Mouse (Mus musculus): ENCODE results near the gene Dock8. TPM values are rescaled to one million over a fixed set of nuclear protein-coding genes. Genes with fewer than 3 reads are reported as not detected.

The Dock8 gene
- total and polyA plus RNA-seq, 2 experiments from 2014 or later, result 1.1 to 2.9 TPM

GRCm38 (mm10) chr19:25082839-25083238, 83.5 kb downstream of the Dock8 start:
- WGBS, result 89% methylated on average over 2 of the region's 2 CpGs
- Histone ChIP-seq H3K9ac (replicated peaks; ENCODE audit: low read length) (no peak overlapping the region), H3K36me3 (ENCODE audit: insufficient read depth, low read length) (no peaks in the 10 kb centered on the region), H3K27ac (no peak overlapping the region), H3K27me3 (ENCODE audit: insufficient read depth, low read length) (no peaks in the 10 kb centered on the region), H3K4me2 (ENCODE audit: low read depth, low read length) (no peak overlapping the region), H3K4me3 (ENCODE audit: low read length) (no peak overlapping the region), H3K9me3 (ENCODE audit: low read length) (no peaks in the 10 kb centered on the region), H3K4me1 (ENCODE audit: insufficient read depth, low read length) (no peaks in the 10 kb centered on the region)
- no peak for TF ChIP-seq CTCF (IDR thresholded peaks at IDR 0.05; ENCODE audit: low read depth)
- ATAC-seq, result no peak
- no peak for DNase-seq (ENCODE audit: low spot score)

DNA sequence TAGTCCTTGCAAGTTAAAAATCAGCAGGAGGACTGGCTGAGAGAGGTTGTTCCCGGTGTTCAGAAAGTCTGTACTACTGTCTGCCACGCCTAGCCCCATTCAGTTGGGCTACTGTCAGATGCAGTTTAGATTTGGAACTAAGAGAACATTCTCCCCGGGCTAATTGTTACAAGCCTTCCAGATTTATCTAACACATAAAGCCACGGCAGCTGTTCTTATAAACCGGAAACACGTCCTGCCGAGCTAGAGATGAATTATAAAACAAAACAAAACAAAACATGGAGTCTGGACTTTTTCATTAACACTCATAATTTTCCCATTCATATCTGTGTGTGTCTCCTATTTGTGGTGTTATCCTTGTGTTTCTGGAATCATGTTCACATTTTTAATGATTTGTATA, 87.8 kb downstream of the Dock8 start:
- DNase-seq (ENCODE audit: low spot score) (no peak), ATAC-seq (no peak)
- WGBS, result 58% methylated on average over 7 of the region's 7 CpGs
- TF ChIP-seq CTCF (IDR thresholded peaks at IDR 0.05; ENCODE audit: low read depth), result no peak
- Histone ChIP-seq H3K4me1 (ENCODE audit: insufficient read depth, low read length) (no peaks in the 10 kb centered on the region), H3K9me3 (ENCODE audit: low read length) (no peaks in the 10 kb centered on the region), H3K36me3 (ENCODE audit: insufficient read depth, low read length) (no peaks in the 10 kb centered on the region), H3K27me3 (ENCODE audit: insufficient read depth, low read length) (no peaks in the 10 kb centered on the region), H3K9ac (replicated peaks; ENCODE audit: low read length) (no peak overlapping the region), H3K27ac (no peak overlapping the region), H3K4me3 (ENCODE audit: low read length) (no peak overlapping the region), H3K4me2 (ENCODE audit: low read depth, low read length) (no peak overlapping the region)

DNA sequence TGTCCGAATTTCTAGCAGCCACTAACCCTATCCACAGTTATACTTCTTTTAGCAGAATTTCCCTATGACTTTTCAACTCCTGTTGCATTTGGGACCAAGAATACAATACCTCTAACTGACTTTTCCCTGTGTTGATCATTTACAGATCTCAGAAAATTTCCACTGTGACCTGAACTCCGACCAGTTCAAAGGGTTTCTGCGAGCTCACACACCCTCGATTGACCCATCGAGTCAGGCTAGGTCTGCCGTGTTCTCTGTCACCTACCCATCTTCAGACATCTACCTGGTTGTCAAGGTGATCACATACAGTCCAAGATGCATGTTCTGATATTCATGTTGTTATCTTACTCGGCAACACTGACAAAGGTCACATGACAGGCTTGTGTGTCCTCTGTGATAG, 90.4 kb downstream of the Dock8 start:
- H3K27ac ChIP-seq, result no peak overlapping the region
- ATAC-seq, result no peak
- H3K9ac ChIP-seq (replicated peaks; ENCODE audit: low read length), result no peak overlapping the region

DNA sequence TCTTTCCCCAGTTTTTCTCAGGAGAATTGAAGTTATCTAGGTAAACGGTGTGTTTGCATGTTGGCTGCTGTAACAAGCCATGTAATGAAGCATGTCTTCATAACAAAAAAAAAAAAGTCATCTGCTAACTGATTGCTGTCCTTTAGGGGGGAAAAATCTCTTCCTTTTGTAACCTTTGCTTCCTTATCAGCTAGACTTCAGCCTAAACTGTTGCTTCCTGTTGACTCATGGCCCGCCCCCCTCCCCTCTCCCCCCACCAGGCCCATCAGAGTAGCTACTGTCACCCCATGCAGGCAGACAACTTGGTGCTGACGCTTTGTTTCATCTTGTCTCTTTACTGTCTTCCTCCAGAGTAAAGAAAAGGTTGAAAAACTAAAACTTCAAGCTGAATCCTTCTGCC, 95.8 kb downstream of the Dock8 start:
- TF ChIP-seq CTCF (IDR thresholded peaks at IDR 0.05; ENCODE audit: low read depth), result no peak
- WGBS, result 66% methylated on average over 3 of the region's 3 CpGs
- no peak overlapping the region for H3K4me2 ChIP-seq (ENCODE audit: low read depth, low read length)
- no peaks in the 10 kb centered on the region for H3K9me3 ChIP-seq (ENCODE audit: low read length)
- DNase-seq (ENCODE audit: low spot score) (no peak), ATAC-seq (no peak)
- H3K4me1 ChIP-seq (ENCODE audit: insufficient read depth, low read length), result no peaks in the 10 kb centered on the region
- no peaks in the 10 kb centered on the region for H3K27me3 ChIP-seq (ENCODE audit: insufficient read depth, low read length)
- no peaks in the 10 kb centered on the region for H3K36me3 ChIP-seq (ENCODE audit: insufficient read depth, low read length)
- H3K27ac ChIP-seq, result no peak overlapping the region
- H3K4me3 ChIP-seq (ENCODE audit: low read length), result no peak overlapping the region
- H3K9ac ChIP-seq (replicated peaks; ENCODE audit: low read length), result no peak overlapping the region

More for the DNA sequence above, 90.4 kb downstream of the Dock8 start:
- WGBS, result 88% methylated on average over 7 of the region's 7 CpGs
- Histone ChIP-seq H3K4me2 (ENCODE audit: low read depth, low read length) (no peak overlapping the region), H3K27me3 (ENCODE audit: insufficient read depth, low read length) (no peaks in the 10 kb centered on the region), H3K4me3 (ENCODE audit: low read length) (no peak overlapping the region), H3K4me1 (ENCODE audit: insufficient read depth, low read length) (no peaks in the 10 kb centered on the region), H3K9me3 (ENCODE audit: low read length) (no peaks in the 10 kb centered on the region), H3K36me3 (ENCODE audit: insufficient read depth, low read length) (no peaks in the 10 kb centered on the region)
- no peak for DNase-seq (ENCODE audit: low spot score)
- no peak for TF ChIP-seq CTCF (IDR thresholded peaks at IDR 0.05; ENCODE audit: low read depth)

DNA sequence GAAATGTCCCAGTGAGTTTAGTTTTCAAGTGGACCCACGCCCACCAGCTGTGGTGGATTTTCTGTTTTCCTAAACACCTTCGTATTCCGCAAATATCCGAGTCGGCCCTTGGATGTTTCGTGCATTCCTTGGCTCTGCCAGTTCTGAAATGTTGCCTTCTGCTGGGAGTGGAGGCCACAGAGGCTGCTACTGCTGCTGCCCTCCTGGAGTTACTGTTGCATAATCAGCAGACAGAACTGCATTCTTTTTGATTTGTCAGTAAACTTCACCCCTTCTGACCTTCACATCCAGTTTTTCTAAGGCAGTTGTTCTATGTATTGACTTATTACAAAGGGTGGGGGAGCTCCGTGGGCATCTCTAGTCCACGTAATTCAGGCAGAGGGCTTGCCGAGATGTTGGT, 97.0 kb downstream of the Dock8 start:
- Histone ChIP-seq H3K36me3 (ENCODE audit: insufficient read depth, low read length) (no peaks in the 10 kb centered on the region), H3K4me1 (ENCODE audit: insufficient read depth, low read length) (no peaks in the 10 kb centered on the region), H3K9ac (replicated peaks; ENCODE audit: low read length) (no peak overlapping the region), H3K27ac (no peak overlapping the region), H3K4me3 (ENCODE audit: low read length) (no peak overlapping the region), H3K27me3 (ENCODE audit: insufficient read depth, low read length) (no peaks in the 10 kb centered on the region), H3K4me2 (ENCODE audit: low read depth, low read length) (no peak overlapping the region), H3K9me3 (ENCODE audit: low read length) (no peaks in the 10 kb centered on the region)
- no peak for DNase-seq (ENCODE audit: low spot score)
- TF ChIP-seq CTCF (IDR thresholded peaks at IDR 0.05; ENCODE audit: low read depth), result no peak
- WGBS, result 78% methylated on average over 9 of the region's 9 CpGs
- no peak for ATAC-seq

DNA sequence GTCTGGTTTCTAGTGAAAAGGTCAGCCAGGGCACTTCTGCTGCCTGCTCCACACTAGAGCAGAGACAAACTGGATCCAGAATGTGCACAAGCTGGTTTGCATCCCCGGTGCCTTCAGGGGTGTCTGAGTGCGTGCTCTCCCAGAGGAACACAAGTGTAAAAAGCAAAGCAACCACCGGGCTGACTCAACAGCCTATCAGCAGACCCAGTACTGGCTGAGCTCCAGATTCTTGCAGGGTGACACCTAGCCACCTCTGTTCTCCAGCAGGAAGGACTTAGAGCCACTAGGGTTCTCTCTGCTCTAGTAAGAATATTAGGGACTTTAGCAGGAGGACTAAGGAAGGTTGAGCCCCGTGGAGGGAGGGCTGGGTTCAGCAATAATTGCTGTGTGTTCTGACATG, 97.7 kb downstream of the Dock8 start:
- 78% methylated on average over 4 of the region's 4 CpGs for WGBS
- H3K4me2 ChIP-seq (ENCODE audit: low read depth, low read length), result no peak overlapping the region
- DNase-seq (ENCODE audit: low spot score), result no peak
- no peaks in the 10 kb centered on the region for H3K36me3 ChIP-seq (ENCODE audit: insufficient read depth, low read length)
- no peaks in the 10 kb centered on the region for H3K4me1 ChIP-seq (ENCODE audit: insufficient read depth, low read length)
- no peaks in the 10 kb centered on the region for H3K27me3 ChIP-seq (ENCODE audit: insufficient read depth, low read length)
- ATAC-seq, result no peak
- H3K4me3 ChIP-seq (ENCODE audit: low read length), result no peak overlapping the region
- H3K9me3 ChIP-seq (ENCODE audit: low read length), result no peaks in the 10 kb centered on the region
- no peak for TF ChIP-seq CTCF (IDR thresholded peaks at IDR 0.05; ENCODE audit: low read depth)
- H3K27ac ChIP-seq, result no peak overlapping the region
- H3K9ac ChIP-seq (replicated peaks; ENCODE audit: low read length), result no peak overlapping the region

GRCm38 (mm10) chr19:25097506-25097905, 98.2 kb downstream of the Dock8 start:
- Histone ChIP-seq H3K4me3 (ENCODE audit: low read length) (no peak overlapping the region), H3K4me1 (ENCODE audit: insufficient read depth, low read length) (no peaks in the 10 kb centered on the region), H3K4me2 (ENCODE audit: low read depth, low read length) (no peak overlapping the region), H3K9ac (replicated peaks; ENCODE audit: low read length) (no peak overlapping the region), H3K9me3 (ENCODE audit: low read length) (no peaks in the 10 kb centered on the region), H3K27ac (no peak overlapping the region), H3K36me3 (ENCODE audit: insufficient read depth, low read length) (no peaks in the 10 kb centered on the region), H3K27me3 (ENCODE audit: insufficient read depth, low read length) (no peaks in the 10 kb centered on the region)
- DNase-seq (ENCODE audit: low spot score) (no peak), ATAC-seq (no peak)
- TF ChIP-seq CTCF (IDR thresholded peaks at IDR 0.05; ENCODE audit: low read depth), result no peak
- 59% methylated on average over 7 of the region's 7 CpGs for WGBS

Data from hindbrain, postnatal 0 days (tissue).